Mouse (Mus musculus): ENCODE results near the gene Zfp697. TPM values are rescaled to one million over a fixed set of nuclear protein-coding genes. Genes with fewer than 3 reads are reported as not detected.
"Not testable (repeated sequence)": the region's sequence is repeated elsewhere in the genome, so short reads cannot be mapped to it uniquely, and the experiment has no call there.

Gene Zfp697
- polyA plus RNA-seq, 1 experiment from 2014 or later = 19.0 TPM

- under 1% methylated on average over 44 of the region's 46 CpGs for WGBS
- Histone ChIP-seq H3K4me3 (replicated peaks; ENCODE audit: low read depth, low read length) (peak overlapping the region; percentile 56), H3K9me3 (replicated peaks; ENCODE audit: low read length) (no peaks in the 10 kb centered on the region), H3K27ac (peak overlapping the region; percentile 72), H3K4me2 (ENCODE audit: low read length) (peak overlapping the region; percentile 93), H3K9ac (ENCODE audit: low read depth, low read length) (peak overlapping the region; percentile 60), H3K36me3 (ENCODE audit: insufficient read depth, low read length) (peaks cover under 1% of the 10 kb centered on the region; the same call in 1 of the 2 replicates), H3K27me3 (ENCODE audit: insufficient read depth, low read length) (no peaks in the 10 kb centered on the region), H3K4me1 (replicated peaks; ENCODE audit: insufficient read depth, low read length) (peaks cover 20% of the 10 kb centered on the region; the same call in 1 of the 2 replicates)
- peak; percentile 48 for DNase-seq (ENCODE audit: low spot score)
- no peak for TF ChIP-seq CTCF (IDR thresholded peaks at IDR 0.05; ENCODE audit: low read depth)
- peak; percentile 45; the same call in 1 of the 2 replicates for ATAC-seq (replicated peaks; ENCODE audit: low FRiP score, low read depth)
Observed at GRCm38 (mm10) chr3:98339097-98339705, 43.1 kb upstream of the Zfp697 start.

- H3K27me3 ChIP-seq (ENCODE audit: insufficient read depth, low read length); H3K36me3 ChIP-seq (ENCODE audit: insufficient read depth, low read length); H3K9me3 ChIP-seq (replicated peaks; ENCODE audit: low read length): not testable (repeated sequence)
- H3K4me2 ChIP-seq (ENCODE audit: low read length) = peak within 1 kb of the TSS; percentile 93
- H3K4me1 ChIP-seq (replicated peaks; ENCODE audit: insufficient read depth, low read length) = peaks cover 20% of the 10 kb centered on the region; the same call in 1 of the 2 replicates
- H3K9ac ChIP-seq (ENCODE audit: low read depth, low read length) = peak within 1 kb of the TSS; percentile 60
- DNase-seq (ENCODE audit: low spot score) (peak; percentile 92), ATAC-seq (replicated peaks; ENCODE audit: low FRiP score, low read depth) (peak; percentile 81)
- 2% methylated on average over 9 of the region's 10 CpGs for WGBS
- H3K27ac ChIP-seq = peak within 1 kb of the TSS; percentile 72
- peak within 1 kb of the TSS; percentile 56 for H3K4me3 ChIP-seq (replicated peaks; ENCODE audit: low read depth, low read length)
Observed at GRCm38 (mm10) chr3:98339706-98340109, 42.6 kb upstream of the Zfp697 start, which contains the start of gene Phgdh. Gene Phgdh, minus strand, starts transcription at chr3:98339990.

- DNase-seq (ENCODE audit: low spot score) (no peak), ATAC-seq (replicated peaks; ENCODE audit: low FRiP score, low read depth) (no peak)
- Histone ChIP-seq H3K9ac (ENCODE audit: low read depth, low read length) (no peak overlapping the region), H3K9me3 (replicated peaks; ENCODE audit: low read length) (no peaks in the 10 kb centered on the region), H3K4me1 (replicated peaks; ENCODE audit: insufficient read depth, low read length) (0 out of 2 replicates have a peak, but pooled peaks cover 20% of the 10 kb centered on the region), H3K36me3 (ENCODE audit: insufficient read depth, low read length) (no peaks in the 10 kb centered on the region), H3K4me2 (ENCODE audit: low read length) (no peak overlapping the region), H3K27ac (no peak overlapping the region), H3K27me3 (ENCODE audit: insufficient read depth, low read length) (no peaks in the 10 kb centered on the region), H3K4me3 (replicated peaks; ENCODE audit: low read depth, low read length) (no peak overlapping the region)
- no peak for TF ChIP-seq CTCF (IDR thresholded peaks at IDR 0.05; ENCODE audit: low read depth)
- 84% methylated on average over 17 of the region's 17 CpGs for WGBS
Observed at GRCm38 (mm10) chr3:98340818-98341594, 41.3 kb upstream of the Zfp697 start.

- Histone ChIP-seq H3K9me3 (replicated peaks; ENCODE audit: low read length) (no peaks in the 10 kb centered on the region), H3K9ac (ENCODE audit: low read depth, low read length) (no peak overlapping the region), H3K4me2 (ENCODE audit: low read length) (no peak overlapping the region), H3K4me1 (replicated peaks; ENCODE audit: insufficient read depth, low read length) (0 out of 2 replicates have a peak, but pooled peaks cover 9% of the 10 kb centered on the region), H3K27ac (no peak overlapping the region), H3K4me3 (replicated peaks; ENCODE audit: low read depth, low read length) (no peak overlapping the region), H3K27me3 (ENCODE audit: insufficient read depth, low read length) (no peaks in the 10 kb centered on the region), H3K36me3 (ENCODE audit: insufficient read depth, low read length) (no peaks in the 10 kb centered on the region)
- no peak for TF ChIP-seq CTCF (IDR thresholded peaks at IDR 0.05; ENCODE audit: low read depth)
- no peak for ATAC-seq (replicated peaks; ENCODE audit: low FRiP score, low read depth)
- DNase-seq (ENCODE audit: low spot score) = no peak
- WGBS = 89% methylated on average over 3 of the region's 3 CpGs
Observed at GRCm38 (mm10) chr3:98343235-98343634, 39.0 kb upstream of the Zfp697 start.

GRCm38 (mm10) chr3:98348106-98348505, 34.2 kb upstream of the Zfp697 start:
- Histone ChIP-seq H3K9ac (ENCODE audit: low read depth, low read length) (no peak overlapping the region), H3K9me3 (replicated peaks; ENCODE audit: low read length) (no peaks in the 10 kb centered on the region), H3K27ac (no peak overlapping the region), H3K4me1 (replicated peaks; ENCODE audit: insufficient read depth, low read length) (no peaks in the 10 kb centered on the region), H3K27me3 (ENCODE audit: insufficient read depth, low read length) (no peaks in the 10 kb centered on the region), H3K36me3 (ENCODE audit: insufficient read depth, low read length) (no peaks in the 10 kb centered on the region), H3K4me2 (ENCODE audit: low read length) (no peak overlapping the region), H3K4me3 (replicated peaks; ENCODE audit: low read depth, low read length) (no peak overlapping the region)
- ATAC-seq (replicated peaks; ENCODE audit: low FRiP score, low read depth) (no peak), DNase-seq (ENCODE audit: low spot score) (no peak)
- TF ChIP-seq CTCF (IDR thresholded peaks at IDR 0.05; ENCODE audit: low read depth) = no peak
- 64% methylated on average over 6 of the region's 6 CpGs for WGBS

- Histone ChIP-seq H3K36me3 (ENCODE audit: insufficient read depth, low read length) (no peaks in the 10 kb centered on the region), H3K4me1 (replicated peaks; ENCODE audit: insufficient read depth, low read length) (no peaks in the 10 kb centered on the region), H3K4me2 (ENCODE audit: low read length) (no peak overlapping the region), H3K27me3 (ENCODE audit: insufficient read depth, low read length) (no peaks in the 10 kb centered on the region), H3K4me3 (replicated peaks; ENCODE audit: low read depth, low read length) (no peak overlapping the region), H3K9ac (ENCODE audit: low read depth, low read length) (no peak overlapping the region), H3K27ac (no peak overlapping the region), H3K9me3 (replicated peaks; ENCODE audit: low read length) (no peaks in the 10 kb centered on the region)
- ATAC-seq (replicated peaks; ENCODE audit: low FRiP score, low read depth) (peak; percentile 58; the same call in 1 of the 2 replicates), DNase-seq (ENCODE audit: low spot score) (peak; percentile 43)
- TF ChIP-seq CTCF (IDR thresholded peaks at IDR 0.05; ENCODE audit: low read depth) = no peak
- 29% methylated on average over 8 of the region's 8 CpGs for WGBS
Observed at GRCm38 (mm10) chr3:98348705-98349104, 33.6 kb upstream of the Zfp697 start.
